Mouse (Mus musculus) midbrain, embryonic 11.5 days (tissue): Measurements from ENCODE around the gene Larp1b. TPM values are rescaled to one million over a fixed set of nuclear protein-coding genes. Genes with fewer than 3 reads are reported as not detected.

Experiments used
- ATAC-seq: fragments of 200-750 bp; cut with Nextera tagmentation; 2 replicates; pipeline ENCODE4 v1.8.0; 2017; ENCODE audit warnings: moderate TSS enrichment, moderate library complexity; ENCODE audit not compliant: low FRiP score
- DNase-seq: peaks from one replicate; pipeline ENCODE4 v3.0.0; 2015; ENCODE audit warnings: low spot score; ENCODE audit errors: missing footprints
- H3K27ac ChIP-seq: fragments of 300-500 bp; sonication (generic); 2 replicates; pipeline ENCODE4 v1.5.1; 2014; ENCODE audit warnings: low read depth, low read length
- H3K27me3 ChIP-seq: fragments of 300-500 bp; sonication (generic); 2 replicates; pipeline ENCODE4 v1.6.1; 2014; ENCODE audit warnings: mild to moderate bottlenecking, low read length, moderate library complexity, mixed read lengths; ENCODE audit not compliant: control insufficient read depth, insufficient read depth
- H3K36me3 ChIP-seq: fragments of 300-500 bp; sonication (generic); 2 replicates; pipeline ENCODE4 v1.6.1; 2014; ENCODE audit warnings: mild to moderate bottlenecking, low read length, moderate library complexity, mixed read lengths; ENCODE audit not compliant: control insufficient read depth, insufficient read depth
- H3K4me1 ChIP-seq: fragments of 300-500 bp; sonication (generic); 2 replicates; pipeline ENCODE4 v1.6.1; 2014; ENCODE audit warnings: low read length; ENCODE audit not compliant: control insufficient read depth, insufficient read depth
- H3K4me2 ChIP-seq: fragments of 300-500 bp; sonication (generic); 2 replicates; pipeline ENCODE4 v1.6.1; 2014; ENCODE audit warnings: mild to moderate bottlenecking, moderate library complexity
- H3K4me3 ChIP-seq: fragments of 300-500 bp; sonication (generic); 2 replicates; pipeline ENCODE4 v1.5.1; 2014; ENCODE audit warnings: low read depth, low read length
- H3K9ac ChIP-seq: fragments of 300-500 bp; sonication (generic); 2 replicates; pipeline ENCODE4 v1.6.1; 2014; ENCODE audit warnings: low read length
- H3K9me3 ChIP-seq: fragments of 300-500 bp; sonication (generic); 2 replicates; pipeline ENCODE4 v1.6.1; 2016; ENCODE audit warnings: low read length; ENCODE audit not compliant: control insufficient read depth
- WGBS: fragments of 180-500 bp; shearing (Covaris S2); extraction: QIAGEN DNeasy Blood & Tissue Kit; methylation state at CpG from one replicate; pipeline ENCODE4 v1.1.7; 2014; 5-methylcytosine and 5-hydroxymethylcytosine counted together
- polyA plus RNA-seq: library from polyadenylated mRNA; unstranded; fragments of >200 nt; fragmentation: Nextera tagmentation; extraction: Ambion mirVana; gene quantifications from 2 replicates; pipeline ENCODE4 v1.2.1, GENCODE M21; 2014

The Larp1b gene
- polyA plus RNA-seq, 1 experiment from 2014 or later: 2.4 TPM

GRCm38 (mm10) chr3:40954792-40955191 is 5.2 kb downstream of the Larp1b start:
- ATAC-seq: no peak
- no peak overlapping the region for H3K27ac ChIP-seq
- no peak for DNase-seq
- H3K27me3 ChIP-seq: peaks cover 6% of the 10 kb centered on the region
- no peak overlapping the region for H3K4me2 ChIP-seq
- H3K9ac ChIP-seq: no peak overlapping the region
- H3K4me1 ChIP-seq: peaks cover 6% of the 10 kb centered on the region
- WGBS: 96% methylated on average over 1 of the region's 1 CpGs
- H3K36me3 ChIP-seq: no peaks in the 10 kb centered on the region
- H3K9me3 ChIP-seq: no peaks in the 10 kb centered on the region
- no peak overlapping the region for H3K4me3 ChIP-seq

GRCm38 (mm10) chr3:40958831-40959230 is 9.2 kb downstream of the Larp1b start:
- Histone ChIP-seq H3K36me3 (no peaks in the 10 kb centered on the region), H3K4me3 (no peak overlapping the region), H3K4me1 (no peaks in the 10 kb centered on the region), H3K27me3 (no peaks in the 10 kb centered on the region), H3K9ac (no peak overlapping the region), H3K4me2 (no peak overlapping the region), H3K9me3 (no peaks in the 10 kb centered on the region), H3K27ac (no peak overlapping the region)
- ATAC-seq (no peak), DNase-seq (no peak)

- H3K27ac ChIP-seq: no peak overlapping the region
- no peak overlapping the region for H3K4me3 ChIP-seq
- no peak overlapping the region for H3K4me2 ChIP-seq
- H3K27me3 ChIP-seq: no peaks in the 10 kb centered on the region
- H3K4me1 ChIP-seq: no peaks in the 10 kb centered on the region
- H3K9ac ChIP-seq: no peak overlapping the region
- DNase-seq: no peak
- H3K9me3 ChIP-seq: no peaks in the 10 kb centered on the region
- ATAC-seq: no peak
- H3K36me3 ChIP-seq: no peaks in the 10 kb centered on the region
These were observed 31.1 kb downstream of the Larp1b start for GRCm38 (mm10) chr3:40980758-40981157.

- ATAC-seq (no peak), DNase-seq (no peak)
- no peak overlapping the region for H3K27ac ChIP-seq
- H3K27me3 ChIP-seq: no peaks in the 10 kb centered on the region
- no peaks in the 10 kb centered on the region for H3K9me3 ChIP-seq
- no peaks in the 10 kb centered on the region for H3K4me1 ChIP-seq
- no peaks in the 10 kb centered on the region for H3K36me3 ChIP-seq
- no peak overlapping the region for H3K9ac ChIP-seq
- WGBS: 82% methylated on average over 5 of the region's 5 CpGs
- no peak overlapping the region for H3K4me3 ChIP-seq
- no peak overlapping the region for H3K4me2 ChIP-seq
These were observed 37.9 kb downstream of the Larp1b start for GRCm38 (mm10) chr3:40987539-40987938.

- Histone ChIP-seq H3K36me3 (no peaks in the 10 kb centered on the region), H3K4me3 (no peak overlapping the region), H3K9me3 (no peaks in the 10 kb centered on the region), H3K27me3 (no peaks in the 10 kb centered on the region), H3K4me1 (no peaks in the 10 kb centered on the region), H3K4me2 (no peak overlapping the region), H3K9ac (no peak overlapping the region), H3K27ac (no peak overlapping the region)
- DNase-seq (no peak), ATAC-seq (no peak)
- WGBS: 84% methylated on average over 2 of the region's 2 CpGs
These were observed 39.1 kb downstream of the Larp1b start for GRCm38 (mm10) chr3:40988722-40989121.

GRCm38 (mm10) chr3:40991541-40991940 is 41.9 kb downstream of the Larp1b start:
- Histone ChIP-seq H3K36me3 (no peaks in the 10 kb centered on the region), H3K4me1 (no peaks in the 10 kb centered on the region), H3K9ac (no peak overlapping the region), H3K27ac (no peak overlapping the region), H3K4me2 (no peak overlapping the region), H3K4me3 (no peak overlapping the region), H3K27me3 (no peaks in the 10 kb centered on the region), H3K9me3 (no peaks in the 10 kb centered on the region)
- ATAC-seq (no peak), DNase-seq (no peak)
- 76% methylated on average over 3 of the region's 3 CpGs for WGBS

- WGBS: 91% methylated on average over 1 of the region's 1 CpGs
- Histone ChIP-seq H3K4me3 (no peak overlapping the region), H3K27ac (no peak overlapping the region), H3K9ac (no peak overlapping the region), H3K4me1 (no peaks in the 10 kb centered on the region), H3K4me2 (no peak overlapping the region), H3K9me3 (no peaks in the 10 kb centered on the region), H3K36me3 (no peaks in the 10 kb centered on the region), H3K27me3 (no peaks in the 10 kb centered on the region)
- DNase-seq (no peak), ATAC-seq (no peak)
These were observed 45.5 kb downstream of the Larp1b start for GRCm38 (mm10) chr3:40995161-40995560.

- 83% methylated on average over 8 of the region's 8 CpGs for WGBS
- no peak for DNase-seq
These were observed 59.7 kb downstream of the Larp1b start for GRCm38 (mm10) chr3:41009315-41009714.

GRCm38 (mm10) chr3:41009990-41010389 is 60.4 kb downstream of the Larp1b start:
- H3K4me2 ChIP-seq: no peak overlapping the region
- H3K9ac ChIP-seq: no peak overlapping the region
- DNase-seq (no peak), ATAC-seq (no peak)
- H3K36me3 ChIP-seq: no peaks in the 10 kb centered on the region
- WGBS: 88% methylated on average over 3 of the region's 3 CpGs
- no peak overlapping the region for H3K27ac ChIP-seq
- H3K9me3 ChIP-seq: no peaks in the 10 kb centered on the region
- H3K27me3 ChIP-seq: no peaks in the 10 kb centered on the region
- H3K4me1 ChIP-seq: no peaks in the 10 kb centered on the region
- H3K4me3 ChIP-seq: no peak overlapping the region

More at GRCm38 (mm10) chr3:41009315-41009714, 59.7 kb downstream of the Larp1b start:
- Histone ChIP-seq H3K9ac (no peak overlapping the region), H3K27ac (no peak overlapping the region), H3K4me3 (no peak overlapping the region), H3K4me2 (no peak overlapping the region), H3K36me3 (no peaks in the 10 kb centered on the region), H3K27me3 (no peaks in the 10 kb centered on the region), H3K9me3 (no peaks in the 10 kb centered on the region), H3K4me1 (no peaks in the 10 kb centered on the region)
- no peak for ATAC-seq

- ATAC-seq: no peak
- no peaks in the 10 kb centered on the region for H3K27me3 ChIP-seq
- DNase-seq: no peak
- no peaks in the 10 kb centered on the region for H3K9me3 ChIP-seq
- H3K36me3 ChIP-seq: no peaks in the 10 kb centered on the region
- no peak overlapping the region for H3K27ac ChIP-seq
- 83% methylated on average over 6 of the region's 6 CpGs for WGBS
- no peak overlapping the region for H3K4me3 ChIP-seq
- no peak overlapping the region for H3K9ac ChIP-seq
- no peak overlapping the region for H3K4me2 ChIP-seq
- H3K4me1 ChIP-seq: no peaks in the 10 kb centered on the region
These were observed 61.1 kb downstream of the Larp1b start for GRCm38 (mm10) chr3:41010701-41011100.
